Mouse (Mus musculus): ENCODE results near the gene Sppl3.

- no peak for TF ChIP-seq ZNF384 (IDR thresholded peaks at IDR 0.05; ENCODE audit: low read depth, low read length)
- no peak for TF ChIP-seq HCFC1 (IDR thresholded peaks at IDR 0.05; ENCODE audit: borderline replicate concordance, insufficient read depth, low read length)
- no peak for TF ChIP-seq CHD2 (IDR thresholded peaks at IDR 0.05; ENCODE audit: low read depth, low read length)
- TF ChIP-seq MAFK (IDR thresholded peaks at IDR 0.05; ENCODE audit: insufficient read depth, low read depth, low read length), result no peak
These were observed 122.6 kb downstream of the Sppl3 start for GRCm38 (mm10) chr5:115133358-115134066.
